Mouse (Mus musculus) CH12F3 (cell line): ENCODE data around the gene Ribc1.

Experiments
- in situ Hi-C: fragments of 300-500 bp; cut with MboI; formaldehyde crosslinking; loops from 2 replicates; pipeline ENCODE4 v1.14.3; 2020; ENCODE audit warnings: low sequenced_read_pairs

Gene Ribc1

GRCm38 (mm10) chrX:152016151-152017145 lies at the start of gene Ribc1, which contains the start of gene Smc1a:
Gene Ribc1 (minus strand): TSS chrX:152016295.
Gene Smc1a (plus strand): TSS chrX:152016428.
- in situ Hi-C loops: no loop called here

- in situ Hi-C loops: no loop called here
Measured at GRCm38 (mm10) chrX:152065674-152066073, 49.6 kb upstream of the Ribc1 start.

- in situ Hi-C loops: no loop called here
Measured at GRCm38 (mm10) chrX:152054094-152054493, 38.0 kb upstream of the Ribc1 start.

GRCm38 (mm10) chrX:152052546-152052945 lies 36.5 kb upstream of the Ribc1 start:
- in situ Hi-C loops: no loop called here

DNA sequence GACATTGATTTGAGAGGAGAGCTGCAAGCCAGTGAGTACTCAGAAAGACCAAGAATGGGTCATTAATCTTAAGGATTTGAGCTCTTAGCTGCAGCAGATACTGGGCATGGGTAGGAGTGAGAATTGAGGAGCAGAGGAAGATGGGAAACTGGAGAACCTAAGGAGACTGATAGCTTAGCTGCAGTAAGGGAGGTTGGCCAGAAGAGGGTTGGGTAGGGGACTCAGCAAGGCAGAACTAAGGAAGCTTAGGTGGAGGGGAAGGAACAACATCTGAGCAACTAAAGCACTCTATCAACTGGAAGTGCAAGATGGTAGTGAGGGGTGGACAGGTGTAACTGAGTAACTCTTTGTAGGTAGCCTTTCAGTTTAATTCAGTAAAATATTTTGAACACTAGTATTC lies 31.1 kb upstream of the Ribc1 start:
- in situ Hi-C loops: no loop called here

- in situ Hi-C loops: no loop called here
Measured at GRCm38 (mm10) chrX:152039865-152040264, 23.8 kb upstream of the Ribc1 start.

DNA sequence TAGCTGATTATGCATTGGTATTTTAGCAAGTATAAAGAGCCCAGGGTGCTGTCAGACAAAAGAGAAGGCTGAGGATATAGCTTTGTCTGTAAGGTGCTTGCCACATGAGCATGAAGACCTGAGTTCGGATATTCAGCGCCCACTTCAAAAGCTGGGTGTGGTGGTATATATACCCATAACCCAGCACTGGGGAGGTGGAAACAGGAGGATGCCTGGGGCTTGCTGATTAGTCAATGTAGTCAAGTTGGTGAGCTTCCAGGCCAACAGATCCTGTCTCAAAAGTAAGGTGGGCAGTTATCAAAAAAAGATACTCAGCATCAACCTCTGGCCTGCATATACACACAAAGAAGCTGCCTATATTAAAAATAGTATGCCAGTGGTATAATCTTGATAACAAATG lies 3.2 kb upstream of the Ribc1 start:
- in situ Hi-C loops: no loop called here

DNA sequence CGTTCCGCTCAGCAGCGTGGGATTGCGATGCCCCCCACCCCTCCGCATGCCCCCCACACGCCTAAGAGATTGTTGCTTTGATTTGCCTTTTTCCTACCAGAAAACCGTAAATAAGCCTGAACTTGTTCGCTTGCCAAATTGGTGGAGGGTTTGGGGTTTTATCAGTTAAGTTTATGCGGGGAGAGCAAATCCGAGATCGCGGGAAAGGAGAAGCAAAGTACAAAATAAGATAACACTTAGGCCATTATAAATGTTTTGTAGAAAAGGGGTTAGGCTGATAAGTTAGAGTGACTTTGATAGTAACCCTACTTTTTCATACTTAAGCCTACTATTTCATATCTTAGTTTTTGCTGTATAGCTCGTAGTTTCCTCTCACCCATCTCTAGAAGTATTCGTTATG lies 1.1 kb upstream of the Ribc1 start:
- in situ Hi-C loops: no loop called here

DNA sequence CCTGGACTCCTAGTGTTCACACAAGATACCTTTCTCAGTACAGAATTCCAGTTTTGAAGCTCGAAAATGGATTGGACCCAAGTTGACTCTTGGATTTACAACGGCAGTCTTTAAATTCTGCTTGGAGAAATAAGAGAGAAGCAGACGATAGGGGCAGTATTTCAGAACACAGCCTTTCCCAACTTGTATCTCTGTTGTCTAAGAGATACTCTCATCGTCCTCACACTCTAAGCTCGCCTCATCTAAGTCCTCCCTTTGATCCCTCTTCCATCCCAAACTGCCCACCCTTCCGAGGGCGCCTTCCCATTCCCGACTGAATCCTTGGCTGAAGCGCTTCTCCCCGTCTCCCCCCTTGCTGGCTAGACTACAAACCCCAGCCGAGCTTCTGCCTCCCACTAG lies 344 bp downstream of the Ribc1 start:
- in situ Hi-C loops: no loop called here

GRCm38 (mm10) chrX:152007863-152008262 lies 8.2 kb downstream of the Ribc1 start:
- in situ Hi-C loops: no loop called here

- in situ Hi-C loops: no loop called here
Measured at GRCm38 (mm10) chrX:152002865-152003264, 13.2 kb downstream of the Ribc1 start.

DNA sequence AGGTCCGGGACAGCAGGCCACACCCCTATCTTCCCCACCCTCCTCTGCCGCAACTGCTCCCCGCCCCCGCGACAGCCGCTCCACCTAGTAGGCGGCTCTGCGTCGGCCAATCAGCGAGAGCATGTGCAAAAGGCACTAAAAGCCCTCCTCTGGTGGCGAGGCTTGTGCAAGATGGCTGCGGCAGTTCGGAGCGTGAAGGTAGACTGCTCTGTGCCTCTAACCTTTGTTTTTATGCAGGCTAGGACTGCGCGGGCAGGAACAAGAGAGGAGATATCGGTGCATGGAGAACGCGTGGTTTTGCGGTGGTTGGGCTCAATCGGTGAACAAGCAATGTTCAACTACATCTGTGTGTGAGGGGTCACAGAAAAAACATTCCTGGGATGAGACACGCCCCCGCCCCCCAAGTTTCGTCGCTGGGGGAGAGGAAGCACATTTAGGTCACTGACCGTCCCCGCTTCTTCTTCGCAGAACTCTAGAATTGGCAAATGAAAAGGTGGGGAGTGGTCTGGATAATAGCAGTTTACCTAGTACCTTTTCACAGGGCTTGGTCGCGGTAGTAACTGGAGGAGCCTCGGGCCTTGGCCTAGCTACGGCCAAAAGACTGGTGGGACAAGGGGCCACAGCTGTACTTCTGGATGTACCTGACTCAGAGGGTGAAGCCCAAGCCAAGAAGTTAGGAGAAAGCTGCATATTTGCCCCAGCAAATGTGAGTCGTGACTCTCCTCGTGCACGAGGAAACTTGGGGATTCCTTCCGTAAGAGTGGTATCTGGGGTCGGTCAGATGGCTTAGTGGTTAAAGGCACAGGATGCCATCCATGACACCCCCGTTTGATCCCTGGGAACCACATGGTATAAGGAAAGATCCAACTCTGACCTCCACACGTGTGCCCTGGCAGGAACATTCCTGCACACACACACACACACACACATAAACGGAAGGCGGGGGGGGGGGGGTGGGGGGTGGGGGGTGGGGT lies 14.1 kb downstream of the Ribc1 start, which contains the start of gene Hsd17b10:
TSS of gene Hsd17b10 (plus strand) at position 109 of the 974 bp plus-strand sequence.
- in situ Hi-C loops: no loop called here

GRCm38 (mm10) chrX:152001182-152001684 lies 14.9 kb downstream of the Ribc1 start:
- in situ Hi-C loops: no loop called here

DNA sequence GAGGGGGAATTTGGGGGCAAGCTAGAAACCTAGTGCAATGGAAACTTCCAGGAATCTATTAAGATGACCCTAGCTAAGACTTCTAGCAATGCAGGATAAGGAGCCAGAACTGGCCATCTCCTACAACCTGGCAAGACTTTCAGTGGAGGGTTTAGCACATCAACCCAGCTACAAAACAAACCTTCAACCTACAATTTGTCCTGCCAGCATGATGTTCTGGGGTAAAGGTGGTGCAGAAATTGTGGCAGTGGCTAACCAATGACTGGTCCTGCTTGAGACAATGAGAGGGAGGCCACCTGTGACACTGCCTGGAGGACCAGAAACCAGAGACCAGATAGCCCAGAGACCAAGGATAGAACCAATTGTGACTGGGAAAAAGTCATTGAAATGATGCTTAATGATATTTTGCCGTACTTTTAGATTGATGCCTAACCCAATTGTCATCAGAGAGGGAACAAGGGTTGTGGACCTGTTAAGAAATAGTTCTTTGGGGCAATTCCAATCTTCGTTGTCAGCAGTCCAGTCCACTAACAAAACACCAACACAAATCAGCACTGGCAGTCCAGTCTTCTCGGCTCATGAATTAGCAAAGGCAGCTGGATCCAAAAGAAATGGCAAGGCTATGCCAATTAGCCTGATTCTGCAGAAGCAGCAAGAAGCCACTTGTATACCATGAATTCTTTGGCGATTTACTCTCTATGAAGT lies 16.9 kb downstream of the Ribc1 start:
- in situ Hi-C loops: no loop called here
